Mouse (Mus musculus) stomach, postnatal 0 days (tissue): ENCODE results near the gene Gm49395.

Experiments used
- CTCF ChIP-seq: IDR thresholded peaks from 2 replicates; pipeline ENCODE4 v1.5.1; 2016; ENCODE audit warnings: antibody characterized with exemption, low read depth, mild to moderate bottlenecking, moderate library complexity
- EP300 ChIP-seq: optimal IDR thresholded peaks from 2 replicates; pipeline ENCODE3; 2016; ENCODE audit warnings: antibody characterized with exemption

- TF ChIP-seq EP300 (no peak), CTCF (no peak)
Observed at GRCm38 (mm10) chr13:115126534-115126933, 24.8 kb upstream of the Gm49395 start.
